Mouse (Mus musculus) kidney, adult 2 months (tissue): ENCODE results near the gene Zbtb17. TPM values are rescaled to one million over a fixed set of nuclear protein-coding genes. Genes with fewer than 3 reads are reported as not detected.

Experiments used
- DNase-seq: peaks from one replicate; pipeline ENCODE4 v3.0.0; 2021
- H3K27ac ChIP-seq: fragments of 200-500 bp; 2 replicates; pipeline ENCODE4 v1.5.1; 2012; ENCODE audit warnings: low read depth, low read length, control low read depth, inconsistent platforms; ENCODE audit not compliant: insufficient read depth
- H3K27me3 ChIP-seq: fragments of 200-500 bp; replicated peaks from 2 replicates; pipeline ENCODE4 v1.6.1; 2012; ENCODE audit warnings: mild to moderate bottlenecking, moderate library complexity, low read length, inconsistent platforms; ENCODE audit not compliant: control insufficient read depth, insufficient read depth
- H3K36me3 ChIP-seq: fragments of 200-500 bp; 2 replicates; pipeline ENCODE4 v1.6.1; 2012; ENCODE audit warnings: mild to moderate bottlenecking, moderate library complexity, low read length, inconsistent platforms; ENCODE audit not compliant: control insufficient read depth, insufficient read depth
- H3K4me1 ChIP-seq: fragments of 200-500 bp; 2 replicates; pipeline ENCODE4 v1.6.1; 2011; ENCODE audit warnings: low read length; ENCODE audit not compliant: control insufficient read depth, insufficient read depth
- H3K4me3 ChIP-seq: fragments of 200-500 bp; 2 replicates; pipeline ENCODE4 v1.5.1; 2011; ENCODE audit warnings: mild to moderate bottlenecking, low read depth, low read length, control low read depth; ENCODE audit not compliant: insufficient read depth
- CTCF ChIP-seq: fragments of 200-500 bp; conservative IDR thresholded peaks from 2 replicates; pipeline ENCODE4 v1.5.1; 2011; ENCODE audit warnings: low read depth, mild to moderate bottlenecking, control low read depth, low read length, moderate library complexity, mixed read lengths; ENCODE audit not compliant: insufficient read depth, insufficient read length
- POLR2A ChIP-seq: fragments of 200-500 bp; IDR thresholded peaks from one replicate; pipeline ENCODE4 v1.6.1; 2011; ENCODE audit warnings: low read depth, low read length, control low read depth
- WGBS: fragments of 180-500 bp; shearing (Covaris S2); methylation state at CpG from one replicate; pipeline ENCODE4 v1.1.7; 2018; 5-methylcytosine and 5-hydroxymethylcytosine counted together
- polyA plus RNA-seq: library from polyadenylated mRNA; depleted of rRNA; stranded (reverse); fragments of >200 nt; gene quantifications from 2 replicates; pipeline ENCODE4 v1.2.3, GENCODE M21; 2012

Gene Zbtb17
- polyA plus RNA-seq, 1 experiment = 23.4 TPM

- Histone ChIP-seq H3K4me3 (no peak overlapping the region), H3K36me3 (no peaks in the 10 kb centered on the region), H3K27me3 (no peaks in the 10 kb centered on the region), H3K27ac (peak overlapping the region; percentile 26; the same call in 1 of the 2 replicates), H3K4me1 (peaks cover 18% of the 10 kb centered on the region)
- TF ChIP-seq CTCF = no peak
- no peak for TF ChIP-seq POLR2A
- no peak for DNase-seq
- 60% methylated on average over 5 of the region's 5 CpGs for WGBS
These were observed 56.6 kb downstream of the Zbtb17 start for GRCm38 (mm10) chr4:141501058-141501457.

- H3K27ac ChIP-seq = no peak overlapping the region
- H3K27me3 ChIP-seq = no peaks in the 10 kb centered on the region
- no peak for TF ChIP-seq CTCF
- TF ChIP-seq POLR2A = no peak
- WGBS = 75% methylated on average over 5 of the region's 5 CpGs
- H3K4me1 ChIP-seq = peaks cover 28% of the 10 kb centered on the region
- DNase-seq = no peak
- H3K36me3 ChIP-seq = no peaks in the 10 kb centered on the region
- H3K4me3 ChIP-seq = no peak overlapping the region
These were observed 58.3 kb downstream of the Zbtb17 start for GRCm38 (mm10) chr4:141502723-141503122.

GRCm38 (mm10) chr4:141504471-141504870 is 60.0 kb downstream of the Zbtb17 start:
- Histone ChIP-seq H3K27me3 (no peaks in the 10 kb centered on the region), H3K36me3 (no peaks in the 10 kb centered on the region), H3K4me1 (peaks cover 28% of the 10 kb centered on the region), H3K4me3 (no peak overlapping the region), H3K27ac (no peak overlapping the region)
- WGBS = 92% methylated on average over 4 of the region's 4 CpGs
- no peak for TF ChIP-seq CTCF
- TF ChIP-seq POLR2A = no peak
- DNase-seq = no peak

GRCm38 (mm10) chr4:141505810-141506209 is 61.4 kb downstream of the Zbtb17 start:
- Histone ChIP-seq H3K27ac (no peak overlapping the region; the same call in 1 of the 2 replicates), H3K4me3 (no peak overlapping the region), H3K36me3 (no peaks in the 10 kb centered on the region), H3K27me3 (no peaks in the 10 kb centered on the region), H3K4me1 (peaks cover 24% of the 10 kb centered on the region)
- DNase-seq = no peak
- WGBS = 72% methylated on average over 11 of the region's 11 CpGs
- TF ChIP-seq POLR2A = no peak
- TF ChIP-seq CTCF = no peak

GRCm38 (mm10) chr4:141506352-141506751 is 61.9 kb downstream of the Zbtb17 start:
- no peaks in the 10 kb centered on the region for H3K27me3 ChIP-seq
- DNase-seq = peak; percentile 98
- TF ChIP-seq POLR2A = no peak
- TF ChIP-seq CTCF = no peak; the same call in 1 of the 2 replicates
- H3K36me3 ChIP-seq = no peaks in the 10 kb centered on the region
- no peak overlapping the region for H3K4me3 ChIP-seq
- H3K4me1 ChIP-seq = peaks cover 20% of the 10 kb centered on the region
- H3K27ac ChIP-seq = peak overlapping the region; percentile 83
- 1% methylated on average over 10 of the region's 10 CpGs for WGBS

DNA sequence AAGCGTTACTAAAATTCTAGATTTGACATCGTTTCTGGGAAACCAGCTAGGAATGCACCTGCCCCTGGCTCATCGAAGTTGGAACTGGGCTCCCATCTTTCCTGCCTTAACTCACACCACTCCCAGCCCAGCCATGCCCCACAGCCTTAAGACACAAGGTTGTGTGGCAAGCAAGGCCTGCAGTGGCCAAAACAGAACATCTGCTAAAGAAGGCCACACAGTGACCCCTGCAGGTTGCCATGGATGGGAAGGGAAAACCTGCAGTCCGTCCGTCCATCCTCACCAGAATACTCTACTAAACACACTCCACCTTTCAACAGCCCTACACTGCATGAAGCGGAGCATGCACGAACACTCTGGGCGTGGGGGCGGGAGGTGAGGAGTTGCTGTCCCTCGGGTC is 62.4 kb downstream of the Zbtb17 start:
- no peak for TF ChIP-seq POLR2A
- TF ChIP-seq CTCF = peak; percentile 61
- H3K36me3 ChIP-seq = no peaks in the 10 kb centered on the region
- peaks cover 20% of the 10 kb centered on the region for H3K4me1 ChIP-seq
- WGBS = 39% methylated on average over 10 of the region's 10 CpGs
- peak overlapping the region; percentile 83 for H3K27ac ChIP-seq
- no peak overlapping the region for H3K4me3 ChIP-seq
- DNase-seq = peak; percentile 55
- no peaks in the 10 kb centered on the region for H3K27me3 ChIP-seq

GRCm38 (mm10) chr4:141510457-141510856 is 66.0 kb downstream of the Zbtb17 start:
- Histone ChIP-seq H3K4me3 (no peak overlapping the region), H3K27me3 (no peaks in the 10 kb centered on the region), H3K4me1 (peaks cover 35% of the 10 kb centered on the region), H3K27ac (no peak overlapping the region), H3K36me3 (no peaks in the 10 kb centered on the region)
- no peak for DNase-seq
- TF ChIP-seq POLR2A (no peak), CTCF (no peak)
- WGBS = 72% methylated on average over 13 of the region's 13 CpGs

GRCm38 (mm10) chr4:141512145-141512544 is 67.7 kb downstream of the Zbtb17 start:
- DNase-seq = no peak
- Histone ChIP-seq H3K4me1 (peaks cover 23% of the 10 kb centered on the region), H3K4me3 (no peak overlapping the region), H3K27ac (no peak overlapping the region), H3K36me3 (no peaks in the 10 kb centered on the region), H3K27me3 (no peaks in the 10 kb centered on the region)
- TF ChIP-seq POLR2A (no peak), CTCF (no peak)
- WGBS = 52% methylated on average over 6 of the region's 6 CpGs
